Mouse (Mus musculus): ENCODE results near the gene Dcp1a. TPM values are rescaled to one million over a fixed set of nuclear protein-coding genes. Genes with fewer than 3 reads are reported as not detected.

Dcp1a gene
- polyA plus RNA-seq, 1 experiment: 7.7 TPM

DNA sequence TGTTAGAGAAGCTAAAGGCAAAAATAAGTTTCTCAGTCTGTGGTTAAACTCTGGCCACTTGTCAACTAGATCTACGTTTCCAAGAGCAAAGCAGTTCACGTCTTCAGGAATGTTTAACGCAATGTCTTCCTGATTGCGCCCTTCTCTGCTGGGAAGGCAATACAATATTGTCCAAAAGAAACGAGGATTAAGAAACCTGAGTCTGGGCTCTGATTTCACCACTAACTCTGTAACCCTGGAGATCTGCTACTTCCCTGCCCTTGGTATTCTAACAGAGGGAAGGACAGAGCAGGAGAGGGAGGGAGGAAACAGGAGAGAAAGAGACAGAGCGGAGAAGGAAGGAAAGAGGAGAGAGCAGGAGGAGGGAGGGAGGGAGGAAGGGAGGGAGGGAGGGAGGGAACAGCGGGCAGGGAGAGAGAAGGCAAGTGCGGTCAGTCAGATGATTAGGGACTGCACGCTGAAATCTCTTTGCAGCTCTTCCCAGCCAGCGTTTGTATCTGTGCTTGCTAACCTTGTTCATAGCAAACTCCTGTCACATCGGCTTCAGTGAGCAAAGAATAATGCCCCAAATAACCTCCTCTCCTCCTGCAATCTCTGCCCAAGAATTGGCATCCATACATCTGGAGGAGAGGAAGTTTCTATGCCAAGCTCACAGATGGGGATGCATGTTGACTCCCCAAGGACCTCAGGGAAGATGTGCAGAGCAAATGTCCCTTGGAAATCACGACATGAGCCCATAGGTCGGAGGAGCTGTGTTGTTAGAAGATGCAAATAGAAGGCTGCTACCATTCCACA lies 23.3 kb upstream of the Dcp1a start:
- Histone ChIP-seq H3K36me3 (ENCODE audit: control insufficient read depth, insufficient read depth) (no peaks in the 10 kb centered on the region), H3K4me3 (ENCODE audit: insufficient read depth, poor library complexity, severe bottlenecking) (no peak overlapping the region), H3K79me3 (ENCODE audit: low read depth) (no peaks in the 10 kb centered on the region), H3K27me3 (ENCODE audit: control insufficient read depth, insufficient read depth, insufficient read length) (peaks cover 16% of the 10 kb centered on the region), H3K79me2 (ENCODE audit: control insufficient read depth, insufficient read depth) (no peaks in the 10 kb centered on the region), H3ac (ENCODE audit: control insufficient read depth, insufficient read length, low read depth) (no peak overlapping the region)
- TF ChIP-seq MYOG (IDR thresholded peaks at IDR 0.05; ENCODE audit: control insufficient read depth, extremely low read depth, insufficient read length) (no peak), FOSL1 (IDR thresholded peaks at IDR 0.05; ENCODE audit: insufficient read depth, low read length, poor library complexity, severe bottlenecking) (no peak), CTCF (IDR thresholded peaks at IDR 0.05; ENCODE audit: control insufficient read depth, insufficient read depth, insufficient read length) (no peak), USF1 (IDR thresholded peaks at IDR 0.05; ENCODE audit: low read depth) (no peak)

DNA sequence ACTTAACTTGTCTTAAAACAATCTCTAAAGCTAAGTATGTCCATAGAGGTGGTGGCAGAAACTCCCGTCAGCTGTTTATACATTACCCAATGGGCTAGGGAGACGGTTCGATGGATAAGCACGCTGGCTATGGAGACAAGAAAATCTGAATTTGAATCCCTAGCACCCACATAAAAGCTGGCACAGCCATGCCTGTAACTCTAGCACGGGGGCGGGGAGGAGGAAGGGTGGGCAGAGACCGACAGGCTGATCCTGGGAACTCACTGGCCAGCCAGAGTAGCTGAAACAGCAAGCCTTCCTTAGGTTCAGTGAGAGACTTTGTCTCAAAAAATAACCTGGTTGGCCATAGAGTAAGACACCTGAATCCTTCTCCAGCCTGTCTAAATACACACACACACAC lies 21.9 kb upstream of the Dcp1a start:
- no peak overlapping the region for H3K4me3 ChIP-seq (ENCODE audit: insufficient read depth, poor library complexity, severe bottlenecking)
- H3K27me3 ChIP-seq (ENCODE audit: control insufficient read depth, insufficient read depth, insufficient read length): peaks cover 20% of the 10 kb centered on the region
- no peaks in the 10 kb centered on the region for H3K36me3 ChIP-seq (ENCODE audit: control insufficient read depth, insufficient read depth)
- no peak for TF ChIP-seq CTCF (IDR thresholded peaks at IDR 0.05; ENCODE audit: control insufficient read depth, insufficient read depth, insufficient read length)
- no peak for TF ChIP-seq FOSL1 (IDR thresholded peaks at IDR 0.05; ENCODE audit: insufficient read depth, low read length, poor library complexity, severe bottlenecking)
- no peak for TF ChIP-seq MYOG (IDR thresholded peaks at IDR 0.05; ENCODE audit: control insufficient read depth, extremely low read depth, insufficient read length)
- TF ChIP-seq USF1 (IDR thresholded peaks at IDR 0.05; ENCODE audit: low read depth): no peak
- no peaks in the 10 kb centered on the region for H3K79me2 ChIP-seq (ENCODE audit: control insufficient read depth, insufficient read depth)
- H3K79me3 ChIP-seq (ENCODE audit: low read depth): no peaks in the 10 kb centered on the region
- no peak overlapping the region for H3ac ChIP-seq (ENCODE audit: control insufficient read depth, insufficient read length, low read depth)

DNA sequence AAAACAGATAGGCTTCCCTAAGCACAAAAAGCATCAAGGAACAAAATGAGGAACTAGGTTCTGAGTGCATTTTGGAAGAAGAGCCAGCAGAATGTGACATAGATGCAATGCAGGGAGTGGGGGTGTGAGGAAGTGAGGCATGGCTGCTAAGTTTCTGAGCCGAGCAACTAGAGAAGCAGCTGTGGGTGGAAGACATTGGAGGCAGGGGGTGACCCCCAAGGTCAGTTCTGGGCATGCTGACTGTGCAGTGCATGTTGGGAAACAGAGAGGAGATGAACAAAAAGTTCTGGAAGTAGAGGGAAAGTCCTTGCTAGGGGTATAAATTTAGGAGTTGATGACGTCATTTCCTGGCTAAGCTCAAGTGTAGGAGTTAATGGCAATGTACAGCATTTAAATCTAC lies 21.4 kb upstream of the Dcp1a start:
- Histone ChIP-seq H3K27me3 (ENCODE audit: control insufficient read depth, insufficient read depth, insufficient read length) (peaks cover 21% of the 10 kb centered on the region), H3K36me3 (ENCODE audit: control insufficient read depth, insufficient read depth) (no peaks in the 10 kb centered on the region), H3K4me3 (ENCODE audit: insufficient read depth, poor library complexity, severe bottlenecking) (no peak overlapping the region), H3K79me2 (ENCODE audit: control insufficient read depth, insufficient read depth) (no peaks in the 10 kb centered on the region), H3K79me3 (ENCODE audit: low read depth) (no peaks in the 10 kb centered on the region), H3ac (ENCODE audit: control insufficient read depth, insufficient read length, low read depth) (no peak overlapping the region)
- TF ChIP-seq USF1 (IDR thresholded peaks at IDR 0.05; ENCODE audit: low read depth): no peak
- no peak for TF ChIP-seq MYOG (IDR thresholded peaks at IDR 0.05; ENCODE audit: control insufficient read depth, extremely low read depth, insufficient read length)
- TF ChIP-seq CTCF (IDR thresholded peaks at IDR 0.05; ENCODE audit: control insufficient read depth, insufficient read depth, insufficient read length): no peak
- no peak for TF ChIP-seq FOSL1 (IDR thresholded peaks at IDR 0.05; ENCODE audit: insufficient read depth, low read length, poor library complexity, severe bottlenecking)
- no peak for TF ChIP-seq MAX (IDR thresholded peaks at IDR 0.05)
- TF ChIP-seq MYOD1 (IDR thresholded peaks at IDR 0.05; ENCODE audit: control insufficient read depth, insufficient read length, low read depth): no peak
- TF ChIP-seq CEBPB (IDR thresholded peaks at IDR 0.05; ENCODE audit: low read depth): no peak

DNA sequence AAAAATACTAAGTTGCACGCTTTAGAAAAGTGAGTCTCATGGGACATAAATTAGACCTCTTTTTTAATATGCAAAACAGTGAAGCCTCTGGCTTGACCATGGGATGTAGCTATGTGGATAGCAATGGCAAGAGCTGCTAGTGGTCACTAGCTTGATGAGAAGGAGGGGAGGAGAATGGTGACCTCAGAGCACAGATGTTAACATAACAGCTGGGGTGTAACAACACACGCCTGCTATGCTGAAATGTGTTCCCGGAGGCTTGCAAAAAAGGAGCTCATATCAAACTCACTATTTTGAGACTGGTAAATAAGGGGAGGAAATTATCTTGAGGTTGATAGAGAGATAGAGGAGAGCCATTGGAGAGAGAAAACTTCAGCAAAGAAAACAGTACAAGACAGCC lies 20.5 kb upstream of the Dcp1a start:
- H3K36me3 ChIP-seq (ENCODE audit: control insufficient read depth, insufficient read depth): no peaks in the 10 kb centered on the region
- no peak for TF ChIP-seq MYOG (IDR thresholded peaks at IDR 0.05; ENCODE audit: control insufficient read depth, extremely low read depth, insufficient read length)
- TF ChIP-seq MYOD1 (IDR thresholded peaks at IDR 0.05; ENCODE audit: control insufficient read depth, insufficient read length, low read depth): no peak
- TF ChIP-seq MAX (IDR thresholded peaks at IDR 0.05): no peak
- no peak for TF ChIP-seq CEBPB (IDR thresholded peaks at IDR 0.05; ENCODE audit: low read depth)
- no peak overlapping the region for H3K4me3 ChIP-seq (ENCODE audit: insufficient read depth, poor library complexity, severe bottlenecking)
- H3ac ChIP-seq (ENCODE audit: control insufficient read depth, insufficient read length, low read depth): no peak overlapping the region
- H3K79me2 ChIP-seq (ENCODE audit: control insufficient read depth, insufficient read depth): no peaks in the 10 kb centered on the region
- H3K27me3 ChIP-seq (ENCODE audit: control insufficient read depth, insufficient read depth, insufficient read length): peaks cover 18% of the 10 kb centered on the region
- H3K79me3 ChIP-seq (ENCODE audit: low read depth): no peaks in the 10 kb centered on the region

DNA sequence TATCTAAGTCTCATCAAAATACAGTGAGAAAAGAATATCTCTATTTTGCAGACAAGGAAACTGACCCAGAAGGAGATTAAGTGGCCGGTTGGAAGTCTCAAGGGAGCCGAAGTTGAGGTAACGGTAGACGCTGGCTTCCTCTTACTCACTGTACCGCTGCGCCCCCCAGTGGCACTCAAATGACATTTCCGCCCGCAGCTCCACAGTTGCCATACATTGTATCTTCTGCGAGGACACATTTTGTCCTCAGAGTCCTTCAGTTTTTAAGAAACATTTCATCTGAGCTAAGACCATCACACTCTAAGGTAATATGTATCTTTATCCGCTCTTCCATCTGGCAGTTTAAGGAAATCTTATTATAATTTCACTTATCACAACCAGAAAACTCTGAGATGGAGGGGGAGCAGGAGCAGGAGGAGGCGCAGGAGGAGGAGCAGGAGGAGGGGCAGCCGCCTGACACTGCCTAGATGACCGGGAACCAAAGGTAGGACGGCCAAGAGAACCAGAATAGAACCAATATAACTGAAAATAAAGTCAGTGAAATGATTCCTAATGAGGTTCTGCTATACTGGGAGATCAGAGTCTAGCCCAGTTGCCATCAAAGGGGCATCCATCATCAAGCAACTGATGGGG lies 19.3 kb upstream of the Dcp1a start:
- peaks cover 18% of the 10 kb centered on the region for H3K27me3 ChIP-seq (ENCODE audit: control insufficient read depth, insufficient read depth, insufficient read length)
- no peaks in the 10 kb centered on the region for H3K79me3 ChIP-seq (ENCODE audit: low read depth)
- H3K36me3 ChIP-seq (ENCODE audit: control insufficient read depth, insufficient read depth): no peaks in the 10 kb centered on the region
- TF ChIP-seq CTCF (IDR thresholded peaks at IDR 0.05; ENCODE audit: control insufficient read depth, insufficient read depth, insufficient read length) (peak; percentile 82), USF1 (IDR thresholded peaks at IDR 0.05; ENCODE audit: low read depth) (no peak), MYOG (IDR thresholded peaks at IDR 0.05; ENCODE audit: control insufficient read depth, extremely low read depth, insufficient read length) (no peak), MAX (IDR thresholded peaks at IDR 0.05) (no peak), MYOD1 (IDR thresholded peaks at IDR 0.05; ENCODE audit: control insufficient read depth, insufficient read length, low read depth) (no peak), FOSL1 (IDR thresholded peaks at IDR 0.05; ENCODE audit: insufficient read depth, low read length, poor library complexity, severe bottlenecking) (no peak), CEBPB (IDR thresholded peaks at IDR 0.05; ENCODE audit: low read depth) (no peak)
- no peaks in the 10 kb centered on the region for H3K79me2 ChIP-seq (ENCODE audit: control insufficient read depth, insufficient read depth)
- no peak overlapping the region for H3K4me3 ChIP-seq (ENCODE audit: insufficient read depth, poor library complexity, severe bottlenecking)
- no peak overlapping the region for H3ac ChIP-seq (ENCODE audit: control insufficient read depth, insufficient read length, low read depth)

DNA sequence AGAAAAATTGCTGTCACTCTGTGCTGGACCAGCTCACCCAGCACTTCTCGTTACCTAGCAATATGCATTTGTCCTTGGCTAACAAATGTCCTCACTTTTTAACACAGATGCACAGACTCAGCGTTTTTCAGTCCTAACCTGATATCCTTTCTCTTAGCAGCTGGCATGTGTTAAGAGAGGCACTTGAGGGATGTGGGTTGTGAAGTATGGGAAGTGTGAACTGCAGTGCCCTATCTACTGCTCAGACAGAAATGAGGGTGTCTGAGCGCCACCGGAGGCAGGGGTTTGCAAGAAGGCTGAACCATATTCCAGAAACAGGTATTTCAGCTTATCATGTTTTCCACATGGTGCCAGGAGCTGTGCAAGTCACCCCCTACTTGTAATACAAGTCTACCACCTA lies 16.0 kb upstream of the Dcp1a start:
- Histone ChIP-seq H3K36me3 (ENCODE audit: control insufficient read depth, insufficient read depth) (no peaks in the 10 kb centered on the region), H3K79me3 (ENCODE audit: low read depth) (no peaks in the 10 kb centered on the region), H3ac (ENCODE audit: control insufficient read depth, insufficient read length, low read depth) (no peak overlapping the region), H3K79me2 (ENCODE audit: control insufficient read depth, insufficient read depth) (no peaks in the 10 kb centered on the region), H3K4me3 (ENCODE audit: insufficient read depth, poor library complexity, severe bottlenecking) (no peak overlapping the region), H3K27me3 (ENCODE audit: control insufficient read depth, insufficient read depth, insufficient read length) (peaks cover 10% of the 10 kb centered on the region)
- no peak for TF ChIP-seq FOSL1 (IDR thresholded peaks at IDR 0.05; ENCODE audit: insufficient read depth, low read length, poor library complexity, severe bottlenecking)
- no peak for TF ChIP-seq MAX (IDR thresholded peaks at IDR 0.05)
- no peak for TF ChIP-seq USF1 (IDR thresholded peaks at IDR 0.05; ENCODE audit: low read depth)
- TF ChIP-seq CTCF (IDR thresholded peaks at IDR 0.05; ENCODE audit: control insufficient read depth, insufficient read depth, insufficient read length): no peak
- TF ChIP-seq MYOG (IDR thresholded peaks at IDR 0.05; ENCODE audit: control insufficient read depth, extremely low read depth, insufficient read length): no peak
- TF ChIP-seq CEBPB (IDR thresholded peaks at IDR 0.05; ENCODE audit: low read depth): no peak
- no peak for TF ChIP-seq MYOD1 (IDR thresholded peaks at IDR 0.05; ENCODE audit: control insufficient read depth, insufficient read length, low read depth)
